Mouse (Mus musculus) stomach, embryonic 16.5 days (tissue): ENCODE results near the gene Cwf19l2. TPM values are rescaled to one million over a fixed set of nuclear protein-coding genes. Genes with fewer than 3 reads are reported as not detected.
"Not testable (repeated sequence)": the region's sequence is repeated elsewhere in the genome, so short reads cannot be mapped to it uniquely, and the experiment has no call there.

ENCODE experiments used
- ATAC-seq: fragments of 200-750 bp; cut with Nextera tagmentation; 2 replicates; pipeline ENCODE4 v1.8.0; 2017; ENCODE audit warnings: moderate number of reproducible peaks, moderate TSS enrichment; ENCODE audit not compliant: insufficient read depth, low FRiP score
- H3K27ac ChIP-seq: fragments of 300-500 bp; sonication (generic); 2 replicates; pipeline ENCODE4 v1.5.1; 2014; ENCODE audit warnings: low read length
- H3K27me3 ChIP-seq: fragments of 300-500 bp; sonication (generic); 2 replicates; pipeline ENCODE4 v1.6.1; 2014; ENCODE audit warnings: low read length, control low read depth, mixed read lengths; ENCODE audit not compliant: control insufficient read depth, insufficient read depth
- H3K36me3 ChIP-seq: fragments of 300-500 bp; sonication (generic); 2 replicates; pipeline ENCODE4 v1.6.1; 2014; ENCODE audit warnings: low read length; ENCODE audit not compliant: control insufficient read depth, insufficient read depth
- H3K4me1 ChIP-seq: fragments of 300-500 bp; sonication (generic); 2 replicates; pipeline ENCODE4 v1.6.1; 2014; ENCODE audit warnings: low read length, control low read depth, mixed read lengths; ENCODE audit not compliant: control insufficient read depth, insufficient read depth
- H3K4me2 ChIP-seq: fragments of 300-500 bp; sonication (generic); 2 replicates; pipeline ENCODE4 v1.6.1; 2014; ENCODE audit warnings: low read depth, low read length, mixed read lengths
- H3K4me3 ChIP-seq: fragments of 300-500 bp; sonication (generic); replicated peaks from 2 replicates; pipeline ENCODE4 v1.5.1; 2014; ENCODE audit warnings: mild to moderate bottlenecking, low read length
- H3K9ac ChIP-seq: fragments of 300-500 bp; sonication (generic); 2 replicates; pipeline ENCODE4 v1.6.1; 2014; ENCODE audit warnings: low read length
- H3K9me3 ChIP-seq: fragments of 300-500 bp; sonication (generic); replicated peaks from 2 replicates; pipeline ENCODE4 v1.6.1; 2016; ENCODE audit warnings: low read length, control low read depth; ENCODE audit not compliant: control insufficient read depth
- WGBS: fragments of 180-500 bp; shearing (Covaris S2); extraction: QIAGEN DNeasy Blood & Tissue Kit; methylation state at CpG from one replicate; pipeline ENCODE4 v1.1.7; 2014; 5-methylcytosine and 5-hydroxymethylcytosine counted together
- polyA plus RNA-seq: library from polyadenylated mRNA; unstranded; fragments of >200 nt; fragmentation: Nextera tagmentation; extraction: Ambion mirVana; gene quantifications from 2 replicates; pipeline ENCODE4 v1.2.1, GENCODE M21; 2015

Gene Cwf19l2
- 11.9 and 13.3 TPM in 2 replicates for polyA plus RNA-seq

- no peaks in the 10 kb centered on the region for H3K9me3 ChIP-seq
- ATAC-seq = peak; percentile 93
- H3K9ac ChIP-seq = peak within 1 kb of the TSS; percentile 85
- peak within 1 kb of the TSS; percentile 83 for H3K4me3 ChIP-seq
- WGBS = under 1% methylated on average over 28 of the region's 28 CpGs
- H3K4me1 ChIP-seq = no peaks in the 10 kb centered on the region
- no peaks in the 10 kb centered on the region for H3K27me3 ChIP-seq
- peak within 1 kb of the TSS; percentile 88 for H3K27ac ChIP-seq
- no peaks in the 10 kb centered on the region for H3K36me3 ChIP-seq
- peak within 1 kb of the TSS; percentile 75 for H3K4me2 ChIP-seq
Measured at GRCm38 (mm10) chr9:3403251-3404208, at the start of gene Cwf19l2. Gene Cwf19l2 (plus strand): TSS chr9:3403592.

GRCm38 (mm10) chr9:3376323-3376722 is 27.1 kb upstream of the Cwf19l2 start:
- not testable (repeated sequence) for H3K4me2 ChIP-seq, H3K9ac ChIP-seq, H3K4me1 ChIP-seq, ATAC-seq, H3K4me3 ChIP-seq, H3K27me3 ChIP-seq, H3K27ac ChIP-seq, H3K9me3 ChIP-seq, H3K36me3 ChIP-seq
- 72% methylated on average over 1 of the region's 1 CpGs for WGBS

GRCm38 (mm10) chr9:3404372-3404771 is 980 bp downstream of the Cwf19l2 start:
- H3K4me1 ChIP-seq = no peaks in the 10 kb centered on the region
- H3K36me3 ChIP-seq = no peaks in the 10 kb centered on the region
- peak overlapping the region; percentile 75 for H3K4me2 ChIP-seq
- no peaks in the 10 kb centered on the region for H3K9me3 ChIP-seq
- WGBS = 1% methylated on average over 13 of the region's 13 CpGs
- H3K4me3 ChIP-seq = peak overlapping the region; percentile 83
- H3K27ac ChIP-seq = peak overlapping the region; percentile 77
- no peak; the same call in 1 of the 2 replicates for ATAC-seq
- no peaks in the 10 kb centered on the region for H3K27me3 ChIP-seq
- peak overlapping the region; percentile 85 for H3K9ac ChIP-seq

GRCm38 (mm10) chr9:3439555-3440300 is 36.3 kb downstream of the Cwf19l2 start:
- 86% methylated on average over 6 of the region's 6 CpGs for whole genome bisulfite sequencing
- ATAC-seq = not testable (repeated sequence)

GRCm38 (mm10) chr9:3471897-3472296 is 68.5 kb downstream of the Cwf19l2 start:
- Histone ChIP-seq H3K9ac (no peak overlapping the region), H3K9me3 (no peaks in the 10 kb centered on the region), H3K4me3 (no peak overlapping the region), H3K4me2 (no peak overlapping the region), H3K36me3 (no peaks in the 10 kb centered on the region), H3K27ac (no peak overlapping the region), H3K27me3 (no peaks in the 10 kb centered on the region), H3K4me1 (no peaks in the 10 kb centered on the region)
- no peak for ATAC-seq

More at GRCm38 (mm10) chr9:3439555-3440300, 36.3 kb downstream of the Cwf19l2 start:
- not testable (repeated sequence) for H3K27ac ChIP-seq, H3K4me2 ChIP-seq, H3K9ac ChIP-seq, H3K4me1 ChIP-seq, H3K4me3 ChIP-seq, H3K36me3 ChIP-seq, H3K9me3 ChIP-seq, H3K27me3 ChIP-seq

GRCm38 (mm10) chr9:3518645-3519044 is 115.3 kb downstream of the Cwf19l2 start:
- 97% methylated on average over 1 of the region's 1 CpGs for WGBS
- Histone ChIP-seq H3K27ac (no peak overlapping the region), H3K27me3 (no peaks in the 10 kb centered on the region), H3K36me3 (no peaks in the 10 kb centered on the region), H3K4me1 (no peaks in the 10 kb centered on the region), H3K4me3 (no peak overlapping the region), H3K4me2 (no peak overlapping the region), H3K9me3 (no peaks in the 10 kb centered on the region), H3K9ac (no peak overlapping the region)
- no peak for ATAC-seq

GRCm38 (mm10) chr9:3519178-3519577 is 115.8 kb downstream of the Cwf19l2 start:
- Histone ChIP-seq H3K9ac (no peak overlapping the region), H3K27ac (no peak overlapping the region), H3K27me3 (no peaks in the 10 kb centered on the region), H3K4me2 (no peak overlapping the region), H3K9me3 (no peaks in the 10 kb centered on the region), H3K36me3 (no peaks in the 10 kb centered on the region), H3K4me3 (no peak overlapping the region), H3K4me1 (no peaks in the 10 kb centered on the region)
- 86% methylated on average over 1 of the region's 1 CpGs for WGBS
- ATAC-seq = no peak

GRCm38 (mm10) chr9:3521031-3521430 is 117.6 kb downstream of the Cwf19l2 start:
- H3K4me2 ChIP-seq = no peak overlapping the region
- H3K4me1 ChIP-seq = no peaks in the 10 kb centered on the region
- H3K9ac ChIP-seq = no peak overlapping the region
- H3K27ac ChIP-seq = no peak overlapping the region
- no peaks in the 10 kb centered on the region for H3K36me3 ChIP-seq
- no peak overlapping the region for H3K4me3 ChIP-seq
- no peaks in the 10 kb centered on the region for H3K9me3 ChIP-seq
- 82% methylated on average over 2 of the region's 2 CpGs for WGBS
- ATAC-seq = no peak
- no peaks in the 10 kb centered on the region for H3K27me3 ChIP-seq
